Mouse (Mus musculus) heart, embryonic 13.5 days (tissue): ENCODE measurements around the gene Ppp2r5c. TPM values are rescaled to one million over a fixed set of nuclear protein-coding genes. Genes with fewer than 3 reads are reported as not detected.

Source experiments
- ATAC-seq: fragments of 200-750 bp; cut with Nextera tagmentation; 2 replicates; pipeline ENCODE4 v1.8.0; 2017; ENCODE audit warnings: moderate TSS enrichment; ENCODE audit not compliant: insufficient number of reproducible peaks, low FRiP score, low TSS enrichment; ENCODE audit errors: extremely low read depth
- H3K27ac ChIP-seq: fragments of 300-500 bp; sonication (generic); replicated peaks from 2 replicates; pipeline ENCODE4 v1.5.1; 2015; ENCODE audit warnings: moderate library complexity, mild to moderate bottlenecking, inconsistent platforms
- H3K27me3 ChIP-seq: fragments of 300-500 bp; sonication (generic); replicated peaks from 2 replicates; pipeline ENCODE4 v1.6.1; 2015; ENCODE audit warnings: mild to moderate bottlenecking, inconsistent platforms
- H3K36me3 ChIP-seq: fragments of 300-500 bp; sonication (generic); 2 replicates; pipeline ENCODE4 v1.6.1; 2015; ENCODE audit warnings: mild to moderate bottlenecking, inconsistent platforms
- H3K4me1 ChIP-seq: fragments of 300-500 bp; sonication (generic); 2 replicates; pipeline ENCODE4 v1.6.1; 2015; ENCODE audit warnings: inconsistent platforms
- H3K4me2 ChIP-seq: fragments of 300-500 bp; sonication (generic); 2 replicates; pipeline ENCODE4 v1.6.1; 2015; ENCODE audit warnings: inconsistent platforms, mild to moderate bottlenecking, moderate library complexity
- H3K4me3 ChIP-seq: fragments of 300-500 bp; sonication (generic); 2 replicates; pipeline ENCODE4 v1.5.1; 2015; ENCODE audit warnings: moderate library complexity, mild to moderate bottlenecking, inconsistent platforms
- H3K9ac ChIP-seq: fragments of 300-500 bp; sonication (generic); 2 replicates; pipeline ENCODE4 v1.6.1; 2015; ENCODE audit warnings: inconsistent platforms, mild to moderate bottlenecking, moderate library complexity
- H3K9me3 ChIP-seq: fragments of 300-500 bp; sonication (generic); 2 replicates; pipeline ENCODE4 v1.6.1; 2016; ENCODE audit warnings: inconsistent platforms
- WGBS: fragments of 180-500 bp; shearing (Covaris S2); methylation state at CpG from one replicate; pipeline ENCODE4 v1.1.7; 2015; ENCODE audit warnings: mixed read lengths; 5-methylcytosine and 5-hydroxymethylcytosine counted together
- polyA plus RNA-seq: library from polyadenylated mRNA; unstranded; fragments of >200 nt; fragmentation: Nextera tagmentation; extraction: Ambion mirVana; gene quantifications from 2 replicates; pipeline ENCODE4 v1.2.1, GENCODE M21; 2015

Ppp2r5c gene
- polyA plus RNA-seq, 1 experiment from 2014 or later: 113 TPM

GRCm38 (mm10) chr12:110500095-110500494 is 53.2 kb downstream of the Ppp2r5c start:
- no peaks in the 10 kb centered on the region for H3K27me3 ChIP-seq
- peak overlapping the region; percentile 62; the same call in 1 of the 2 replicates for H3K9ac ChIP-seq
- H3K36me3 ChIP-seq: peaks cover 2% of the 10 kb centered on the region; the same call in 1 of the 2 replicates
- WGBS: 77% methylated on average over 8 of the region's 8 CpGs
- no peak for ATAC-seq
- no peak overlapping the region for H3K4me3 ChIP-seq
- peak overlapping the region; percentile 41 for H3K4me2 ChIP-seq
- no peaks in the 10 kb centered on the region for H3K9me3 ChIP-seq
- H3K4me1 ChIP-seq: peaks cover 96% of the 10 kb centered on the region
- H3K27ac ChIP-seq: peak overlapping the region; percentile 85

GRCm38 (mm10) chr12:110503406-110504144 is 56.7 kb downstream of the Ppp2r5c start:
- Histone ChIP-seq H3K4me2 (no peak overlapping the region), H3K36me3 (no peaks in the 10 kb centered on the region), H3K9me3 (no peaks in the 10 kb centered on the region), H3K4me3 (no peak overlapping the region), H3K9ac (peak overlapping the region; percentile 59; the same call in 1 of the 2 replicates), H3K27me3 (no peaks in the 10 kb centered on the region), H3K4me1 (peaks cover 92% of the 10 kb centered on the region), H3K27ac (peak overlapping the region; percentile 20; the same call in 1 of the 2 replicates)
- 78% methylated on average over 8 of the region's 8 CpGs for WGBS
- ATAC-seq: no peak

- peak overlapping the region; percentile 31 for H3K4me2 ChIP-seq
- H3K27me3 ChIP-seq: no peaks in the 10 kb centered on the region
- H3K4me1 ChIP-seq: peaks cover 92% of the 10 kb centered on the region
- H3K4me3 ChIP-seq: peak overlapping the region; percentile 3; the same call in 1 of the 2 replicates
- H3K36me3 ChIP-seq: no peaks in the 10 kb centered on the region
- peak overlapping the region; percentile 61 for H3K27ac ChIP-seq
- WGBS: 55% methylated on average over 9 of the region's 9 CpGs
- no peak for ATAC-seq
- peak overlapping the region; percentile 59 for H3K9ac ChIP-seq
- no peaks in the 10 kb centered on the region for H3K9me3 ChIP-seq
Observed at GRCm38 (mm10) chr12:110504145-110504490, 57.2 kb downstream of the Ppp2r5c start.

- 0 out of 2 replicates have a peak overlapping the region, but pooled peaks have one; percentile 3 for H3K4me3 ChIP-seq
- H3K36me3 ChIP-seq: no peaks in the 10 kb centered on the region
- no peaks in the 10 kb centered on the region for H3K9me3 ChIP-seq
- no peak for ATAC-seq
- H3K4me2 ChIP-seq: peak overlapping the region; percentile 31; the same call in 1 of the 2 replicates
- H3K27ac ChIP-seq: peak overlapping the region; percentile 61
- H3K4me1 ChIP-seq: peaks cover 92% of the 10 kb centered on the region
- WGBS: 20% methylated on average over 3 of the region's 3 CpGs
- no peaks in the 10 kb centered on the region for H3K27me3 ChIP-seq
- H3K9ac ChIP-seq: peak overlapping the region; percentile 59; the same call in 1 of the 2 replicates
Observed at GRCm38 (mm10) chr12:110504793-110505192, 57.9 kb downstream of the Ppp2r5c start.

- Histone ChIP-seq H3K4me3 (no peak overlapping the region), H3K4me2 (no peak overlapping the region), H3K9me3 (no peaks in the 10 kb centered on the region), H3K27me3 (no peaks in the 10 kb centered on the region), H3K9ac (0 out of 2 replicates have a peak overlapping the region, but pooled peaks have one; percentile 33), H3K4me1 (peaks cover 93% of the 10 kb centered on the region), H3K27ac (no peak overlapping the region; the same call in 1 of the 2 replicates), H3K36me3 (no peaks in the 10 kb centered on the region)
- ATAC-seq: no peak
- WGBS: 52% methylated on average over 5 of the region's 5 CpGs
Observed at GRCm38 (mm10) chr12:110506046-110506445, 59.1 kb downstream of the Ppp2r5c start.

- Histone ChIP-seq H3K4me1 (peaks cover 94% of the 10 kb centered on the region), H3K36me3 (0 out of 2 replicates have a peak, but pooled peaks cover under 1% of the 10 kb centered on the region), H3K4me2 (no peak overlapping the region), H3K27me3 (no peaks in the 10 kb centered on the region), H3K9me3 (no peaks in the 10 kb centered on the region), H3K9ac (no peak overlapping the region), H3K27ac (no peak overlapping the region), H3K4me3 (no peak overlapping the region)
- ATAC-seq: no peak
- 58% methylated on average over 9 of the region's 9 CpGs for WGBS
Observed at GRCm38 (mm10) chr12:110507714-110508297, 60.9 kb downstream of the Ppp2r5c start.

GRCm38 (mm10) chr12:110508680-110509079 is 61.8 kb downstream of the Ppp2r5c start:
- 82% methylated on average over 5 of the region's 5 CpGs for WGBS
- H3K4me2 ChIP-seq: no peak overlapping the region
- no peaks in the 10 kb centered on the region for H3K9me3 ChIP-seq
- H3K27me3 ChIP-seq: no peaks in the 10 kb centered on the region
- no peak overlapping the region for H3K9ac ChIP-seq
- ATAC-seq: no peak
- H3K27ac ChIP-seq: peak overlapping the region; percentile 80; the same call in 1 of the 2 replicates
- no peak overlapping the region for H3K4me3 ChIP-seq
- peaks cover 7% of the 10 kb centered on the region for H3K36me3 ChIP-seq
- peaks cover 93% of the 10 kb centered on the region for H3K4me1 ChIP-seq

- Histone ChIP-seq H3K4me3 (no peak overlapping the region), H3K36me3 (peaks cover 7% of the 10 kb centered on the region), H3K27me3 (no peaks in the 10 kb centered on the region), H3K27ac (peak overlapping the region; percentile 80), H3K4me2 (no peak overlapping the region), H3K4me1 (peaks cover 84% of the 10 kb centered on the region), H3K9ac (no peak overlapping the region), H3K9me3 (no peaks in the 10 kb centered on the region)
- no peak for ATAC-seq
- WGBS: 61% methylated on average over 9 of the region's 9 CpGs
Observed at GRCm38 (mm10) chr12:110510171-110510871, 63.4 kb downstream of the Ppp2r5c start.

- Histone ChIP-seq H3K27ac (peak overlapping the region; percentile 80), H3K4me1 (peaks cover 79% of the 10 kb centered on the region), H3K9ac (no peak overlapping the region), H3K4me3 (no peak overlapping the region), H3K36me3 (peaks cover 7% of the 10 kb centered on the region), H3K27me3 (no peaks in the 10 kb centered on the region), H3K9me3 (no peaks in the 10 kb centered on the region), H3K4me2 (no peak overlapping the region)
- ATAC-seq: no peak
- 74% methylated on average over 12 of the region's 12 CpGs for WGBS
Observed at GRCm38 (mm10) chr12:110511201-110511600, 64.3 kb downstream of the Ppp2r5c start.

- no peaks in the 10 kb centered on the region for H3K27me3 ChIP-seq
- no peaks in the 10 kb centered on the region for H3K9me3 ChIP-seq
- H3K4me2 ChIP-seq: no peak overlapping the region
- 56% methylated on average over 9 of the region's 9 CpGs for WGBS
- H3K4me1 ChIP-seq: peaks cover 74% of the 10 kb centered on the region
- no peak for ATAC-seq
- peak overlapping the region; percentile 80 for H3K27ac ChIP-seq
- no peak overlapping the region for H3K9ac ChIP-seq
- H3K4me3 ChIP-seq: no peak overlapping the region
- peaks cover 10% of the 10 kb centered on the region for H3K36me3 ChIP-seq
Observed at GRCm38 (mm10) chr12:110511856-110512433, 65.0 kb downstream of the Ppp2r5c start.

- ATAC-seq: no peak
- Histone ChIP-seq H3K27ac (peak overlapping the region; percentile 80; the same call in 1 of the 2 replicates), H3K4me2 (no peak overlapping the region), H3K4me1 (peaks cover 65% of the 10 kb centered on the region), H3K36me3 (peaks cover 19% of the 10 kb centered on the region), H3K4me3 (no peak overlapping the region), H3K9ac (no peak overlapping the region), H3K27me3 (no peaks in the 10 kb centered on the region), H3K9me3 (no peaks in the 10 kb centered on the region)
- 76% methylated on average over 7 of the region's 7 CpGs for WGBS
Observed at GRCm38 (mm10) chr12:110512884-110513283, 66.0 kb downstream of the Ppp2r5c start.
